Mouse (Mus musculus): ENCODE data around the gene Hist1h4n.
"Not testable (repeated sequence)": the region's sequence is repeated elsewhere in the genome, so short reads cannot be mapped to it uniquely, and the experiment has no call there.

- not testable (repeated sequence) for TF ChIP-seq GATA1, TAL1 (IDR thresholded peaks at IDR 0.05; ENCODE audit: low read length)
Observed at GRCm38 (mm10) chr13:21865503-21865902, 33.5 kb upstream of the Hist1h4n start.
